Mouse (Mus musculus): ENCODE data around the gene Gpr39.
"Not testable (repeated sequence)": the region's sequence is repeated elsewhere in the genome, so short reads cannot be mapped to it uniquely, and the experiment has no call there.

Gene Gpr39

DNA sequence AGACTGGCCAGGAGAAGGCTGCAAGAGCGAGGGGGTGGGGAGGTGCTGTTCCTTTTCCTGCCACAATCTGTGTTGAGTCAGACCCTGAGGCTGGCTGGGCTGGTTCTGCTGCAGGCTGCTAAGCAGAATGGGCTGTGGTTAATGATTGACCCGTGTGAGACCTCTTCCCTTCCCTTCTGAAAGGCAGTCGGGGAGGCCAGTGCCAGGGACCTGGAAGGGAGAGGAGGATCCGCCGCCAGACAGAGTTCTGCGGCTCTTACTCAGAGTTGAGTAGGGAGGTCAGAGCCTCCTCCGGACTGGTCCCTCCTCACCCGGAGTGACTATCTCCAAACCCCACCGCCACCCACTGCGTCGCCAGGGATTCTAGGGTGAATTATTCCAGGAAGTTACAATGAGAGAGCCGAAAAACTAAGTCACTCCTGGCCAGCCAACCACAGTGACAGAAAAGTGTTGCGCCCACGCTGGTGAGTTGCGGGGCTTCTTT lies at the start of gene Gpr39:
Gpr39 (plus strand) TSS at position 206 of the 484 bp plus-strand sequence.
- peak; percentile 39 for DNase-seq (ENCODE audit: low read depth, low spot score)

- DNase-seq (ENCODE audit: low read depth, low spot score), result no peak
Observed at GRCm38 (mm10) chr1:125639501-125640253, 37.1 kb upstream of the Gpr39 start.

DNA sequence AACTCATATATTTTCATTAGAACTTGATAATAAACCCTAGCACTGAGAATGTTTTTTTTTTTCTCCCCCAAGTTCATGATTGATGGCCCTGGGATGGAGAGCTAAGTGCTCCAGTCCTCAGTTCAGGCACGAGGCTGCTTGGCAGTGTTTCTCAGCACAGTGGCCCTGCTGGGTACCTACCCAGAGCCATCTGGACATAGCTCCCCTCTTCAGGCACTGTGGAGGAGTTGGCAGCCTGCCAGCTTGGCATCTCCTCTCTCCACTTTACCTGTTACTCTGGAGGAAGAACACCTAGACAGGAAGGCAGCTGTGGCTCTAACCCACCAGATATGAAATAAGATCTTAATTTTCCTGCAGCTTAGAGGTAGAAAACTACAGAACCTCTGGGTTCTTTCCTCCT lies 33.2 kb upstream of the Gpr39 start:
- DNase-seq (ENCODE audit: low read depth, low spot score), result no peak

- DNase-seq (ENCODE audit: low read depth, low spot score), result not testable (repeated sequence)
Observed at GRCm38 (mm10) chr1:125646816-125647215, 30.0 kb upstream of the Gpr39 start.

GRCm38 (mm10) chr1:125648011-125648410 lies 28.8 kb upstream of the Gpr39 start:
- DNase-seq (ENCODE audit: low read depth, low spot score), result no peak

DNA sequence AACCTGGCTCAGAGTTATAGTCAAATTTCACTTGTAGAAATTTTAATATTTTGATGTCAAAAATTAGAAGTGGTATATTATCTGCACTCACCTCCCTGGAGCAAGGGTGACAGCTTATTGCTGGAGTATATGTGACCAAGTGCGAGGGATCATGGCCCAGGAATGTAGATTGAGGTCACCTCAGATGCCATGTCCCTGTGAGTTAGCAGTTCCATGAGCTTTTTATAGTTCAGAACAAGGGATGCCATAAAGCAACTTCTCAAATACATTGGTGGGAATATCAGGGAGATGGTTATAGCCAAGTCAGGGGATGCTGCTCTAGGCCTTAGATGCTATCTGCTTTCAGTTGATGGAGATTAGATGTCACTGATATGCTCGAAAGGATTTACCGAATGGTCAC lies 27.7 kb upstream of the Gpr39 start:
- DNase-seq (ENCODE audit: low read depth, low spot score), result no peak

DNA sequence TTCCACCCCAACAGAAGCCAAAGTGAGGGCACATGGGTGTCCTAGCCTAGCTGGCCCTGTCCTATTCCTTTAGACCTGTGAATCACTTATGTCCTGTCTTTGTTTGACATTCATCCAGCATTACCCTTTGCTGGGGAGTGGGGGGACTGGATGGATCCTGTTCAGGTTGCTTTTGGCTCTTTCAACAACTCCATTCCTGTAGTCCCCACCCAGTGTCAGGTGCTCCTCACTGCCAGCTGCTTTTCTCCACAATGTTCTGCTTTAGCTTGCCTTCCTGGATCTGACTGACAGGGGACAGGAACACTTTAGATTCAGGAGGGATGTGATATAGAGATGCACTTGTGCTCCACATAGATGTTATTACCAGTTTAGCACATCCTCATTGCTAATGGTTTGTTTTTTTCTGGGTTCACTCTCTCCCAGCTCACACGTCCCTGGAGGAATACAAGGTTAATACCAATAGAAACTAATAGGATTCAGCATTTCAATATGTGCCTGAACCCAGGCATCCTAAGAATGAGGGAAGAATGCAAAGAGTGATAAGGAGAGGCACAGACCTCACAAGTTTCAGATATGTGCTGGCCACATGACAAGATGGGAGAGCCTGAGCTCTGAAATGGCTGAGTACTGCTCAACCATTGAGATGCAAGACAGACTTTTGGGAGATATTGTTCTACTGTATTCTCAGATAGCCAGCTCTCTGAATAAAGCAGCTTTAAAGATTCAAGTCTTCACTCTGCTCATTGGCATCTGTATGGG lies 23.8 kb upstream of the Gpr39 start:
- DNase-seq (ENCODE audit: low read depth, low spot score), result no peak

DNA sequence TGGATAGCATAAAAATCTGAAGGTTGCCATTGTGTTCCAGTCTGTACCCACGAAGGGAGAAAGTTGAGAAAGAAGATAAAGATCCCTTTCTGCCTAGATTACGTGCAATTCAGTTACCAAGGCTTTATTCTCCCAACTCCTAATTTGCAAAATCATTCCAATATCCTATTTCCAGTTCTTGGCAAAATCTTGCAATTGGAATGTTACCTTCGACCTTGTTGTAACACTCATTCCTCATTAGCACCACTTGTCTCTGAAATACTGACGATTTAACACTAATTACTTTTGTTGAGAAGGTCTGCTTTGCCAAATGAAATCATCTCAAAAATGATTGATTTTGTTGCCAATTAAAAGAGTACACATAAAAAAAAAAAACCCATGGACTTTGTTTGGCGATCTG lies 19.4 kb upstream of the Gpr39 start:
- no peak for DNase-seq (ENCODE audit: low read depth, low spot score)

DNA sequence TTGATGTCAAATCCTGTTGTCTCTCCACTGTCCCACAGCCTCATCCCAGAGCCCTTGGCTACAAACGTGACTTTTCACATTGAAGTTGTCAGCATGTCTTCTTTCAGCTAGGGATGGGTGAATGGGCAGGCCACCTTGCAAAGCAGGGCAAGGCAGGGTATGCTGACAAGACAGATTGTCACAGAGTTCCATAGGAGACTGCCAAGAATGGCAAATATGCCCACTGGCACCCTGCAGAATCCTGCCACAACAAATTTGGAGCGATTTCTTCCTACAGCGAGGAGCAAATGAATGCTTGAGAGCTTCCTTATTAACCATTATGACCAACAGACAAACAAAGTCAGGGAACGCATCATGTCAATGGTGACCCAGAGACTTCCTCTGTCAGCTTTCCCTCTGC lies 16.6 kb upstream of the Gpr39 start:
- no peak for DNase-seq (ENCODE audit: low read depth, low spot score)

GRCm38 (mm10) chr1:125660901-125661300 lies 15.9 kb upstream of the Gpr39 start:
- no peak for DNase-seq (ENCODE audit: low read depth, low spot score)

DNA sequence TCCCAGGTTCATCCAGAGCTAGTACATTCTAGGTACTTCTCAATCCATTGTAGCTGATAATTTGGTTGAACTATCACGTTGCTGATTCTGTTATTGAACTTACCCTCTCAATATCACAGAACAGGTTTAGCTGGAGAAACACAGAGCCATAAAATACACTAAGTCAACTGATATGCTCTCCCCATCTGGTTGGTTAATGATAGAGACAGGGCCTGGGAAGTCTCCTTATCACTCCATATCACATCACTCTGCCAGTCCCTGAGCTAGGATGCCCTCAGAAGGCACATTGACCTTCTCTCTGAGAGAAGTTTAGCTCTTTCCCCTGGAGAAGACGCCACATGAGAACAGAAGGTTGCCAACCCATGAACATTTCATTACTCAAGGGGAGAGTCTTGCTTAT lies 14.7 kb upstream of the Gpr39 start:
- no peak for DNase-seq (ENCODE audit: low read depth, low spot score)

GRCm38 (mm10) chr1:125662660-125663059 lies 14.1 kb upstream of the Gpr39 start:
- DNase-seq (ENCODE audit: low read depth, low spot score), result no peak

DNA sequence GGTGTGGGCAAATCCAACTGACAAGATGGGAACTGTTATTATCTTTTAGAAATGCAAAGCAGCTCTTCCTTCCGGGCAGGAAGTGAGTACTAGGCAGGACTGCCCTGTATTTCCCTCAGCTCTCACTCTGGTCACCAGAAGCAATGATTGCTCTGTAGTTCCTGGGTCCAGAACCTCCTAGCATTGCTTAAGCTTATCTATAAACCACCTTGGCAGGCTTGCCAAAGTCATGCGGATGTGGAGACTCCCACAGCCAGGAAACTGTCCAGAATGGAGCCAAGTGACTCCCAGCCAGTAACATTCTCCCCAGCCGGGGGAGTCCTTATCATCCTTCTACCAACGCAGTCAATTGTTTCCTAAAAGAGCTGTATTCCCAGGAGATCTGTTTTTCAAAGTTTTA lies 13.7 kb upstream of the Gpr39 start:
- no peak for DNase-seq (ENCODE audit: low read depth, low spot score)

DNA sequence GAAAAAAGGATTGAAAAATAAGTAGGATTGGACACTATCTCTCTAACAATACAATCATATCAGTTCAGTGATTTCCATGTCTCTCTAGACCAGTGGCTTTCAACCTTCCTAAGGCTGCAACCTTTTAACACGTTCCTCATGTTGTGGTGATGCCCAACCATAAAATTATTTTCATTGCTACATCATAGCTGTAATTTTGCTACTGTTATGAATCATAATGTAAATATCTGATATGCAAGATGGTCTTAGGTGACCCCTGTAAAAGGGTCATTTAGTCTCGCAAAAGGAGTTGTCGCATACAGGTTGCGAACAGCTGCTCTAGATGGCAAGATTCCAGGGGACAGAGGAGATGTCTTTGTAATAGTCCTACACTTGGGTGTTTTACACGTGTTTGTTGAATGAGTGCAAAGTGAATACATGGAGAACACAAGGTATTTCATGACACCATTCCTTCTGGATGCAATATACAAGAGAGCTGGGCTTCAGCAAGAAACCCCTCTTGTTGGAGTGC lies 11.6 kb upstream of the Gpr39 start:
- DNase-seq (ENCODE audit: low read depth, low spot score), result no peak

- no peak for DNase-seq (ENCODE audit: low read depth, low spot score)
Observed at GRCm38 (mm10) chr1:125669035-125669434, 7.8 kb upstream of the Gpr39 start.

- DNase-seq (ENCODE audit: low read depth, low spot score), result no peak
Observed at GRCm38 (mm10) chr1:125675186-125675585, 1.6 kb upstream of the Gpr39 start.

- no peak for DNase-seq (ENCODE audit: low read depth, low spot score)
Observed at GRCm38 (mm10) chr1:125677286-125677685, 491 bp downstream of the Gpr39 start.

GRCm38 (mm10) chr1:125679522-125680077 lies 2.8 kb downstream of the Gpr39 start:
- DNase-seq (ENCODE audit: low read depth, low spot score), result no peak

- no peak for DNase-seq (ENCODE audit: low read depth, low spot score)
Observed at GRCm38 (mm10) chr1:125684423-125684822, 7.6 kb downstream of the Gpr39 start.

DNA sequence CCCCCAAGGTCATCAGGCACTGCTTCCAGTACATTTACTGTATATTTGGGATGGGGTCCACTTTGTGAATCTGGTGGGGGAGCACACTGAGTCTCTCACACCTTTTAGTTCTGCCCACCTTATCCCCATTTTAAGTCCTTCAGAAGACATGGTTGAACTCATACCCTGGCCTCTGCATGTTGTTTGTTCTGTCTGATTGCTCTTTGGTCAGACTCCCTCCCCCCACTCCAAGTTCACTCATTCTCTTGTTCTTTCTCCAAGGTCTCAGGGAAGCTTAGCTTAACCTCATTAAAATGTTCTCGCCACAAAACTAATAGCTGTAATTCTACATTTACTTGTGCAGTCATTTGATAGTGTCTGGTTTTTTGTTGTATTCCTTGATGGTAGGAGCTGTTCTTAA lies 8.5 kb downstream of the Gpr39 start:
- no peak for DNase-seq (ENCODE audit: low read depth, low spot score)

GRCm38 (mm10) chr1:125687701-125688420 lies 11.1 kb downstream of the Gpr39 start:
- no peak for DNase-seq (ENCODE audit: low read depth, low spot score)

GRCm38 (mm10) chr1:125693541-125693940 lies 16.7 kb downstream of the Gpr39 start:
- no peak for DNase-seq (ENCODE audit: low read depth, low spot score)
